Mouse (Mus musculus) hindbrain, embryonic 15.5 days (tissue): ENCODE data around the gene Hhipl1. TPM values are rescaled to one million over a fixed set of nuclear protein-coding genes. Genes with fewer than 3 reads are reported as not detected.

Experiments used
- ATAC-seq: fragments of 200-750 bp; cut with Nextera tagmentation; 2 replicates; pipeline ENCODE4 v1.8.0; 2017; ENCODE audit warnings: low read depth, moderate number of reproducible peaks, moderate TSS enrichment; ENCODE audit not compliant: low FRiP score
- H3K27ac ChIP-seq: fragments of 300-500 bp; sonication (generic); replicated peaks from 2 replicates; pipeline ENCODE4 v1.5.1; 2015; ENCODE audit warnings: mild to moderate bottlenecking, inconsistent platforms
- H3K27me3 ChIP-seq: fragments of 300-500 bp; sonication (generic); 2 replicates; pipeline ENCODE4 v1.6.1; 2015; ENCODE audit warnings: control low read depth, inconsistent platforms
- H3K36me3 ChIP-seq: fragments of 300-500 bp; sonication (generic); 2 replicates; pipeline ENCODE4 v1.6.1; 2015; ENCODE audit warnings: control low read depth, inconsistent platforms
- H3K4me1 ChIP-seq: fragments of 300-500 bp; sonication (generic); replicated peaks from 2 replicates; pipeline ENCODE4 v1.6.1; 2015; ENCODE audit warnings: control low read depth, inconsistent platforms
- H3K4me2 ChIP-seq: fragments of 300-500 bp; sonication (generic); 2 replicates; pipeline ENCODE4 v1.6.1; 2015; ENCODE audit warnings: moderate library complexity, mild to moderate bottlenecking, inconsistent platforms
- H3K4me3 ChIP-seq: fragments of 300-500 bp; sonication (generic); 2 replicates; pipeline ENCODE4 v1.5.1; 2015; ENCODE audit warnings: mild to moderate bottlenecking, inconsistent platforms
- H3K9ac ChIP-seq: fragments of 300-500 bp; sonication (generic); 2 replicates; pipeline ENCODE4 v1.6.1; 2015; ENCODE audit warnings: inconsistent platforms
- H3K9me3 ChIP-seq: fragments of 300-500 bp; sonication (generic); 2 replicates; pipeline ENCODE4 v1.6.1; 2016; ENCODE audit warnings: control low read depth, inconsistent platforms
- WGBS: fragments of 180-500 bp; shearing (Covaris S2); methylation state at CpG from one replicate; pipeline ENCODE4 v1.1.7; 2015; 5-methylcytosine and 5-hydroxymethylcytosine counted together
- polyA plus RNA-seq: library from polyadenylated mRNA; unstranded; fragments of >200 nt; fragmentation: Nextera tagmentation; extraction: Ambion mirVana; gene quantifications from 2 replicates; pipeline ENCODE4 v1.2.1, GENCODE M21; 2015

Hhipl1 gene
- polyA plus RNA-seq, 1 experiment from 2014 or later = 2.7 TPM

DNA sequence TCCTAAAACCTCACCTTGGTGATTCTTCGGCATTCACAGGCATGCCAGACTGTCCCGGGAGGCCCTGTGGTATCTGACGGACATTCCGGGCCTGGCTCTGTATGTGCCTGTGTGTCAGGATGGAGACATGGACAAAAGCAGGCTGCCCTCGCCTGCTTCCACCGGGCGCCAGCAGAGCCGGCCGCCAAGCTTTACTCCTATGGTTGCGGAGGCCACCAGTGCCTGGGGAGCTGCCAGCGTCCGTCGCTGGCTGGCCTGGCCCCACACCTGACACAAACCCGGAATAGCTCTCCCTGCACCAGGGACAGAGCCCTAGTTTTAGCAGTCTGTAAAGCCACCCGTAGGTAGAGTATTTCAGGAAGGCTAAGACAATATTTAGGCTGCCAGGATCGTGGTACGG, 66.2 kb downstream of the Hhipl1 start:
- H3K4me3 ChIP-seq = no peak overlapping the region
- ATAC-seq = no peak
- 64% methylated on average over 17 of the region's 17 CpGs for WGBS
- no peak overlapping the region for H3K4me2 ChIP-seq
- no peak overlapping the region for H3K27ac ChIP-seq
- H3K36me3 ChIP-seq = no peaks in the 10 kb centered on the region
- H3K27me3 ChIP-seq = no peaks in the 10 kb centered on the region
- 0 out of 2 replicates have a peak, but pooled peaks cover 7% of the 10 kb centered on the region for H3K4me1 ChIP-seq
- H3K9ac ChIP-seq = no peak overlapping the region
- no peaks in the 10 kb centered on the region for H3K9me3 ChIP-seq

DNA sequence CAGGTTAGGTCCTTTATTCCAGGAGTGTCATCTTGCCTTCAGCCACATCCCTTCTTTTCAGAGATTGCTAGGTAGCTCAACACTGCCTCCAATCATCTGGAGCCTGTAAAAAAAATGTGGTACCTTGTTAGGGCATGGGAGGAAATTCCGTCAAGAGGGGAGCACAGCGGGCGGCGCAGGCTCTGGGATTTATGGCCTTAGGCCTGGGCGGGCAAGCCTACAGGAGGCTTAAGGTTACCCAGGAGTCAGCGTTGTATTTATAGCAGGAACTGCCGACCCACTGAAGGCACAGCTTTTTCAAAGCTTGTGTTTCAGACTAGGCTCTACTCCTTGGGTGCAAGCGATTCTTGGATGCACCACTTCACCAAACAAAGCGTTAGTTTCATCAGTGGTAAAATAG, 67.5 kb downstream of the Hhipl1 start:
- Histone ChIP-seq H3K27me3 (no peaks in the 10 kb centered on the region), H3K4me1 (0 out of 2 replicates have a peak, but pooled peaks cover 7% of the 10 kb centered on the region), H3K9ac (no peak overlapping the region), H3K27ac (no peak overlapping the region), H3K4me3 (no peak overlapping the region), H3K36me3 (no peaks in the 10 kb centered on the region), H3K9me3 (no peaks in the 10 kb centered on the region), H3K4me2 (no peak overlapping the region)
- WGBS = 78% methylated on average over 9 of the region's 9 CpGs
- ATAC-seq = no peak

DNA sequence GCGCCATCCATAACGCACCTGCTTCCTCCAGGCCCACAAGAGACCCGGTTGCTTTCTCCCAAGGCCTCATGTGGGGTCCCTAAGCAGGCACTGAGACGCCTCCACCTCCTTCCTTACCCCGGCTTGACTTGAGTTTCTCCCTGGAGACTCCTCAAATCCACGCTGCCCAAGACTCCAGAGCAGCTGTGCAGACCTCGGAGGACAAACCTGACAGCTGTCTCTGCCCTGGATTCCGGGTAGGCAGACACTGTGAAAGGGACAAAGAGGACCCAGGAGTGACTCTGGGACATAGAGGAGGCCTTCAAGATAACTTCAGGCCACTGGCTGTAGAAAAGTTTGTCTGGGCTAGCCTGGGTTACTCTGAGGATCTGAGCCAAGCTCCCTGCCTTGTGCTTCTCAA, 68.6 kb downstream of the Hhipl1 start:
- ATAC-seq = no peak
- Histone ChIP-seq H3K9me3 (no peaks in the 10 kb centered on the region), H3K4me1 (0 out of 2 replicates have a peak, but pooled peaks cover 3% of the 10 kb centered on the region), H3K27ac (no peak overlapping the region), H3K9ac (no peak overlapping the region), H3K4me2 (no peak overlapping the region), H3K36me3 (no peaks in the 10 kb centered on the region), H3K27me3 (no peaks in the 10 kb centered on the region), H3K4me3 (no peak overlapping the region)
- 80% methylated on average over 8 of the region's 8 CpGs for WGBS

DNA sequence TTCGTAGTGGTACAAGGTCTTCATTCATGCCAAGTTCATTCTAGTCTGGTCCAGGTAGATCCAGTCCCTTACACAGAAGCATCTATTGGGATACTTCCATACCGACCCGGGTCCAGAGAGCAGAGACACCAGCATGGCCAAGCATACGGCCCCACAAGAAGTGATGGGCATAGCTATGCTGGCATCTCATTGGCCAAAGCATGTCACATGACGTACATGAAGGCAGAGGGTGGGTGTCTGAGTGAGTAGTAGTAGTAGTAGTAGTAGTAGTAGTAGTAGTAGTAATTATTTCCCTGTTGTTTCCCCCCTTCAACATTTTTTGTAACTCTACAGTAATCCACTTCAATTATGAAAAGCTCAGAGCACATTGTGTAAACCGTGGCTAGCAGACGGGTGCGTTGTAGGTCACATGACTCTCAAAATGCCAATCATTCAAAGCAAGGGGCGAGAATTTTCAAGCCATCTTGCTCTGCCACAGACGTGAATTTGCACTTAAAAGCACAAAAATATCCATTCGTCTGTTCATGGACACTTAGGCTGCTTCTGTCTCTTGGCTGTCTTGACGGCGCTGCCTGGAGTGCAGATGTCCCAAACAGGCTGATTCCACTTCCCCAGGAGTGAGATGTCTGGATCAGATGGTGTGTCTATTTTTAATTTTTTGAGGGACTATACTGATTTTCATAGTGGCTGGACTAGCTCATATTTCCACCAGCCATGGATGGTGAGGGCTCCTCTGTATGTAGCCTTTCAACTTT, 72.5 kb downstream of the Hhipl1 start:
- Histone ChIP-seq H3K4me1 (no peaks in the 10 kb centered on the region), H3K9me3 (no peaks in the 10 kb centered on the region), H3K4me2 (no peak overlapping the region), H3K9ac (no peak overlapping the region), H3K4me3 (no peak overlapping the region), H3K36me3 (no peaks in the 10 kb centered on the region), H3K27ac (no peak overlapping the region), H3K27me3 (no peaks in the 10 kb centered on the region)
- WGBS = 85% methylated on average over 13 of the region's 13 CpGs
- no peak for ATAC-seq

Other genes with a start within 250 kb of the Hhipl1 start
- 95.6 and 95.9 TPM in 2 replicates for gene Setd3, start 127.0 kb upstream of the Hhipl1 start, polyA plus RNA-seq
- 2.8 and 3.1 TPM in 2 replicates for gene Ccnk, start 126.7 kb upstream of the Hhipl1 start, polyA plus RNA-seq
- gene Ccdc85c, start 30.8 kb upstream of the Hhipl1 start, polyA plus RNA-seq = 13.7 and 14.7 TPM in 2 replicates
- 30.8 and 32.2 TPM in 2 replicates for gene Cyp46a1, start 28.1 kb downstream of the Hhipl1 start, polyA plus RNA-seq
- gene Eml1, start 64.7 kb downstream of the Hhipl1 start, polyA plus RNA-seq = 58.2 and 60.4 TPM in 2 replicates
- 227 and 250 TPM in 2 replicates for gene Evl, start 248.4 kb downstream of the Hhipl1 start, polyA plus RNA-seq